Mouse (Mus musculus): ENCODE data around the gene Iqschfp. TPM values are rescaled to one million over a fixed set of nuclear protein-coding genes. Genes with fewer than 3 reads are reported as not detected.

Gene Iqschfp
- polyA plus RNA-seq, 1 experiment from 2014 or later, result not detected

- ATAC-seq (ENCODE audit: low FRiP score, low read depth), result no peak; the same call in 1 of the 2 replicates
- no peaks in the 10 kb centered on the region for H3K27me3 ChIP-seq
- 21% methylated on average over 7 of the region's 7 CpGs for WGBS
- no peak overlapping the region for H3K9ac ChIP-seq
- no peaks in the 10 kb centered on the region for H3K36me3 ChIP-seq
- H3K27ac ChIP-seq, result no peak overlapping the region
- peaks cover 9% of the 10 kb centered on the region; the same call in 1 of the 2 replicates for H3K4me1 ChIP-seq
- H3K4me3 ChIP-seq, result no peak overlapping the region
- H3K4me2 ChIP-seq (replicated peaks), result peak overlapping the region; percentile 23; the same call in 1 of the 2 replicates
- no peaks in the 10 kb centered on the region for H3K9me3 ChIP-seq
Measured at GRCm38 (mm10) chr3:68379242-68379641, 487.2 kb downstream of the Iqschfp start.

GRCm38 (mm10) chr3:68383672-68384071 is 491.6 kb downstream of the Iqschfp start:
- Histone ChIP-seq H3K27me3 (0 out of 2 replicates have a peak, but pooled peaks cover 3% of the 10 kb centered on the region), H3K4me2 (replicated peaks) (no peak overlapping the region), H3K9me3 (no peaks in the 10 kb centered on the region), H3K27ac (no peak overlapping the region), H3K4me3 (no peak overlapping the region), H3K4me1 (peaks cover 8% of the 10 kb centered on the region; the same call in 1 of the 2 replicates), H3K36me3 (no peaks in the 10 kb centered on the region), H3K9ac (no peak overlapping the region)
- no peak for ATAC-seq (ENCODE audit: low FRiP score, low read depth)

- no peak overlapping the region for H3K4me3 ChIP-seq
- H3K27me3 ChIP-seq, result 0 out of 2 replicates have a peak, but pooled peaks cover 3% of the 10 kb centered on the region
- no peaks in the 10 kb centered on the region for H3K9me3 ChIP-seq
- H3K27ac ChIP-seq, result no peak overlapping the region
- no peak for ATAC-seq (ENCODE audit: low FRiP score, low read depth)
- no peak overlapping the region for H3K9ac ChIP-seq
- no peaks in the 10 kb centered on the region for H3K36me3 ChIP-seq
- no peak overlapping the region for H3K4me2 ChIP-seq (replicated peaks)
- 80% methylated on average over 3 of the region's 3 CpGs for WGBS
- peaks cover 4% of the 10 kb centered on the region; the same call in 1 of the 2 replicates for H3K4me1 ChIP-seq
Measured at GRCm38 (mm10) chr3:68385544-68385943, 493.5 kb downstream of the Iqschfp start.

- Histone ChIP-seq H3K9me3 (no peaks in the 10 kb centered on the region), H3K27me3 (0 out of 2 replicates have a peak, but pooled peaks cover 3% of the 10 kb centered on the region), H3K4me3 (no peak overlapping the region), H3K9ac (no peak overlapping the region), H3K27ac (no peak overlapping the region), H3K36me3 (no peaks in the 10 kb centered on the region), H3K4me2 (replicated peaks) (no peak overlapping the region), H3K4me1 (peaks cover 4% of the 10 kb centered on the region; the same call in 1 of the 2 replicates)
- no peak for ATAC-seq (ENCODE audit: low FRiP score, low read depth)
- WGBS, result 90% methylated on average over 3 of the region's 3 CpGs
Measured at GRCm38 (mm10) chr3:68388023-68388422, 496.0 kb downstream of the Iqschfp start.

- Histone ChIP-seq H3K4me1 (no peaks in the 10 kb centered on the region), H3K36me3 (no peaks in the 10 kb centered on the region), H3K9me3 (no peaks in the 10 kb centered on the region), H3K27ac (no peak overlapping the region), H3K9ac (no peak overlapping the region), H3K4me2 (replicated peaks) (no peak overlapping the region), H3K4me3 (no peak overlapping the region), H3K27me3 (no peaks in the 10 kb centered on the region)
- 76% methylated on average over 2 of the region's 2 CpGs for WGBS
- ATAC-seq (ENCODE audit: low FRiP score, low read depth), result no peak
Measured at GRCm38 (mm10) chr3:68393578-68393977, 501.5 kb downstream of the Iqschfp start.

GRCm38 (mm10) chr3:68398691-68399090 is 506.7 kb downstream of the Iqschfp start:
- H3K4me3 ChIP-seq, result no peak overlapping the region
- ATAC-seq (ENCODE audit: low FRiP score, low read depth), result no peak
- no peaks in the 10 kb centered on the region for H3K9me3 ChIP-seq
- no peak overlapping the region for H3K27ac ChIP-seq
- H3K4me2 ChIP-seq (replicated peaks), result no peak overlapping the region
- H3K9ac ChIP-seq, result no peak overlapping the region
- H3K36me3 ChIP-seq, result no peaks in the 10 kb centered on the region
- no peaks in the 10 kb centered on the region for H3K4me1 ChIP-seq
- 60% methylated on average over 3 of the region's 3 CpGs for WGBS
- H3K27me3 ChIP-seq, result no peaks in the 10 kb centered on the region

GRCm38 (mm10) chr3:68400121-68400520 is 508.1 kb downstream of the Iqschfp start:
- Histone ChIP-seq H3K9me3 (no peaks in the 10 kb centered on the region), H3K27ac (no peak overlapping the region), H3K27me3 (no peaks in the 10 kb centered on the region), H3K4me2 (replicated peaks) (no peak overlapping the region), H3K4me1 (no peaks in the 10 kb centered on the region), H3K9ac (no peak overlapping the region), H3K36me3 (no peaks in the 10 kb centered on the region), H3K4me3 (no peak overlapping the region)
- ATAC-seq (ENCODE audit: low FRiP score, low read depth), result no peak
- 72% methylated on average over 7 of the region's 7 CpGs for WGBS

- Histone ChIP-seq H3K36me3 (no peaks in the 10 kb centered on the region), H3K4me2 (replicated peaks) (no peak overlapping the region), H3K9me3 (no peaks in the 10 kb centered on the region), H3K27ac (no peak overlapping the region), H3K9ac (no peak overlapping the region), H3K4me1 (0 out of 2 replicates have a peak, but pooled peaks cover 5% of the 10 kb centered on the region), H3K4me3 (no peak overlapping the region), H3K27me3 (no peaks in the 10 kb centered on the region)
- no peak for ATAC-seq (ENCODE audit: low FRiP score, low read depth)
- WGBS, result 69% methylated on average over 4 of the region's 4 CpGs
Measured at GRCm38 (mm10) chr3:68403343-68403742, 511.3 kb downstream of the Iqschfp start.

- H3K9ac ChIP-seq, result no peak overlapping the region
- no peaks in the 10 kb centered on the region for H3K9me3 ChIP-seq
- 0 out of 2 replicates have a peak, but pooled peaks cover 6% of the 10 kb centered on the region for H3K4me1 ChIP-seq
- 73% methylated on average over 2 of the region's 2 CpGs for WGBS
- H3K27me3 ChIP-seq, result no peaks in the 10 kb centered on the region
- no peak overlapping the region for H3K27ac ChIP-seq
- H3K4me2 ChIP-seq (replicated peaks), result no peak overlapping the region
- no peak overlapping the region for H3K4me3 ChIP-seq
- no peaks in the 10 kb centered on the region for H3K36me3 ChIP-seq
- ATAC-seq (ENCODE audit: low FRiP score, low read depth), result no peak
Measured at GRCm38 (mm10) chr3:68403783-68404217, 511.8 kb downstream of the Iqschfp start.

GRCm38 (mm10) chr3:68405724-68406123 is 513.7 kb downstream of the Iqschfp start:
- Histone ChIP-seq H3K27me3 (no peaks in the 10 kb centered on the region), H3K27ac (no peak overlapping the region), H3K4me2 (replicated peaks) (no peak overlapping the region), H3K36me3 (no peaks in the 10 kb centered on the region), H3K9ac (no peak overlapping the region), H3K4me3 (no peak overlapping the region), H3K9me3 (no peaks in the 10 kb centered on the region), H3K4me1 (0 out of 2 replicates have a peak, but pooled peaks cover 6% of the 10 kb centered on the region)
- ATAC-seq (ENCODE audit: low FRiP score, low read depth), result no peak
- 77% methylated on average over 5 of the region's 5 CpGs for WGBS

GRCm38 (mm10) chr3:68412262-68412661 is 520.2 kb downstream of the Iqschfp start:
- Histone ChIP-seq H3K4me3 (no peak overlapping the region), H3K36me3 (no peaks in the 10 kb centered on the region), H3K9ac (no peak overlapping the region), H3K4me2 (replicated peaks) (no peak overlapping the region), H3K27me3 (no peaks in the 10 kb centered on the region), H3K27ac (no peak overlapping the region), H3K9me3 (no peaks in the 10 kb centered on the region), H3K4me1 (0 out of 2 replicates have a peak, but pooled peaks cover 4% of the 10 kb centered on the region)
- no peak for ATAC-seq (ENCODE audit: low FRiP score, low read depth)
- 59% methylated on average over 3 of the region's 3 CpGs for WGBS

- H3K27me3 ChIP-seq, result no peaks in the 10 kb centered on the region; the same call in 1 of the 2 replicates
- H3K9me3 ChIP-seq, result no peaks in the 10 kb centered on the region
- H3K4me1 ChIP-seq, result no peaks in the 10 kb centered on the region
- no peak overlapping the region for H3K4me3 ChIP-seq
- no peaks in the 10 kb centered on the region for H3K36me3 ChIP-seq
- no peak overlapping the region for H3K4me2 ChIP-seq (replicated peaks)
- H3K27ac ChIP-seq, result no peak overlapping the region
- no peak for ATAC-seq (ENCODE audit: low FRiP score, low read depth)
- H3K9ac ChIP-seq, result no peak overlapping the region
- 82% methylated on average over 4 of the region's 4 CpGs for WGBS
Measured at GRCm38 (mm10) chr3:68419792-68420191, 527.8 kb downstream of the Iqschfp start.

- no peak for ATAC-seq (ENCODE audit: low FRiP score, low read depth)
- Histone ChIP-seq H3K4me1 (no peaks in the 10 kb centered on the region), H3K4me2 (replicated peaks) (no peak overlapping the region), H3K27ac (no peak overlapping the region), H3K27me3 (peaks cover under 1% of the 10 kb centered on the region; the same call in 1 of the 2 replicates), H3K9ac (no peak overlapping the region), H3K36me3 (no peaks in the 10 kb centered on the region), H3K9me3 (no peaks in the 10 kb centered on the region), H3K4me3 (no peak overlapping the region)
- 87% methylated on average over 2 of the region's 2 CpGs for WGBS
Measured at GRCm38 (mm10) chr3:68420927-68421326, 528.9 kb downstream of the Iqschfp start.
